Mouse (Mus musculus) lung, adult 2 months (tissue): ENCODE data around the gene Lrrc20.

ENCODE experiments used
- CTCF ChIP-seq: fragments of 200-500 bp; IDR thresholded peaks from 2 replicates; pipeline ENCODE4 v1.5.1; 2011; ENCODE audit warnings: mild to moderate bottlenecking, low read length, control low read depth; ENCODE audit not compliant: insufficient read depth
- POLR2A ChIP-seq: fragments of 200-500 bp; IDR thresholded peaks from 2 replicates; pipeline ENCODE4 v1.6.1; 2011; ENCODE audit warnings: low read depth, mild to moderate bottlenecking, control low read depth, low read length, borderline replicate concordance; ENCODE audit errors: extremely low read depth

DNA sequence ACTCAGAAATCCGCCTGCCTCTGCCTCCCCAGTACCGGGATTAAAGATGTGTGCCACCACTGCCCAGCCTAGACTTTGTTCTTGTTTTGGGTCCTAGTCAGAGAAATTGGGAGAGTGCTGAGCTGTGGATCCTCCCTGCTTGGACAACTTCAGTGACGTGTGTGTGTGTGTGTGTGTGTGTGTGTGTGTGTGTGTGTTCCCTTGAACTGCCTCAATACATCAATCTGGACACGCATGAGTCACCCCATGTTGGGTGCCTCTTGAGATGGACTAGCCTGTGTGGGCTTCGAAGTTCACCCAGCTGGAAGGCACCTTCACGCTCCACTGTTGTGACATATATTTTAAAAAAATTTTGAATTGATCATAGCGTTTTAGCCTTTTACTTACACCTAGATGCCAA, 7.2 kb downstream of the Lrrc20 start:
- TF ChIP-seq POLR2A (no peak), CTCF (no peak)
